ENCODE assay signal across 8 mouse cellular contexts in the genomic region with DNA sequence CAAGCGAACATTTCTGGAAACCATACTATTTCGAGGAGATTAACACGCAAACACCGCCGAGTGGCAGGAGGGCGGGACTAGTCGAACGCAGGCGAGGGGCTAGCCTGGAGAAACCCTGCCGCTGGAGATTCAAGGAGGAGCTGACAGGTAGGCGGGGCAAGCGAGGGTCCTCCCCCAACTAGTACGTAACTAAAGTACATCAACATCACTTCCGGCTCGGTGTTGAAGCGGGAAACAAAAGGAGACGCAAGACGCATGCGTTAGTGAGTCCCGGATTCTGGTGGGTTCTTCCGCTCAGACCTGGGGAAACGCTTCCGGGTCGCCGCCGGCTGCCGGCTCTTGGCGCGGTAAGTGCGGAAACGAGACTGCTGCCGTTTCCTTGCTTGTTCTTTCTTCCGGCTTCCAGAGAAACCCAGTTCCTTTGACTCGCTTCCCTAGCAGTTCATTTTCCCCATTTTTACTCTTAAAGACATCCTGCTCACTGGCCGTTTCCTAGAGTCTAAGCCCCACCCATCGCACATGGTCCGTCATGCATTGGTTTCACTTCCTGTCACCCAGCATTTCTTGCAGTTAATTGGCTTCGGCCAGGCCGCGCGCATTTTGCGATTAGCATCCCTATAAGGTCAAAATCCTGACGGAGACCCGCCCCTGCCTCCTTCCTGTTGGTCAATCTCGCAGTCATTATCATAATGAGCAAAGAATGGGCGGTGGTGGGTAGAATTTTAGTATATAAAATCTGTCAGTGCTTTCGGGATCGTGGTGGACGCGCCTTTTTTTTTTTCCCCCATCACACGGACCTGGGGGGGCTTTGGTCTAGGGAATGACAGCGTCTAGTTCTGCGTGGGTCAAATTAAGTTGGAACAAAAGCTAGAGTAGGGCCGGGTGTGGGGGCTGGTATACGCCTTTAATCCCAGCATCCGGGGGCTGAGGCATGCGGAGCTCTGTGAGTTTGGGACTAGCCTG. TPM values are rescaled to one million over a fixed set of nuclear protein-coding genes. Genes with fewer than 3 reads are reported as not detected.
A peak's percentile ranks its signal among the peaks of the same experiment; 100 is the strongest.
DNase-seq lines count a peak whose midpoint lies in the region; ATAC-seq lines count a peak whose summit lies in the region.

No protein-coding gene starts in this region.

- H3K4me1 ChIP-seq in forebrain, embryonic 14.5 days (ENCODE audit: control insufficient read depth, insufficient read depth, low read length): peaks cover 5% of the 10 kb centered on the region; the same call in 1 of the 2 replicates
- peaks cover 21% of the 10 kb centered on the region for H3K4me1 ChIP-seq in neural tube, embryonic 15.5 days

- peak; percentile 100 for DNase-seq in ES-CJ7 (ENCODE audit: low read depth, low spot score)
- DNase-seq in cerebellum, adult 11 months: peak; percentile 96
- peak; percentile 100 for DNase-seq in forebrain, embryonic 14.5 days (ENCODE audit: low spot score)
- peak; percentile 91 to 95 for DNase-seq in heart, postnatal 14 days
- DNase-seq in layer of hippocampus, adult 11-12 months (ENCODE audit: low spot score): peak; percentile 99
- DNase-seq in lung, adult 18-20 months: peak; percentile 98 to 99
- DNase-seq in testis, postnatal 14 days (ENCODE audit: low spot score): peak; percentile 98

- peak overlapping the region; percentile 92 for H3K27ac ChIP-seq in forebrain, embryonic 14.5 days (ENCODE audit: low read depth, low read length)
- H3K27ac ChIP-seq in neural tube, embryonic 15.5 days (replicated peaks): peak overlapping the region; percentile 96

- H3K9ac ChIP-seq in forebrain, embryonic 14.5 days (ENCODE audit: low read length): peak overlapping the region; percentile 62
- peak overlapping the region; percentile 54 for H3K9ac ChIP-seq in neural tube, embryonic 15.5 days (replicated peaks)

- H3K4me2 ChIP-seq in forebrain, embryonic 14.5 days (ENCODE audit: low read length): peak overlapping the region; percentile 58
- peak overlapping the region; percentile 59 for H3K4me2 ChIP-seq in neural tube, embryonic 15.5 days

- ATAC-seq in forebrain, embryonic 14.5 days: peak; percentile 99
- ATAC-seq in neural tube, embryonic 15.5 days (ENCODE audit: low FRiP score): peak; percentile 99

- no peaks in the 10 kb centered on the region for H3K27me3 ChIP-seq in forebrain, embryonic 14.5 days (replicated peaks; ENCODE audit: control insufficient read depth, insufficient read depth, low read length)
- no peaks in the 10 kb centered on the region; the same call in 1 of the 2 replicates for H3K27me3 ChIP-seq in neural tube, embryonic 15.5 days (replicated peaks)

- H3K4me3 ChIP-seq in forebrain, embryonic 14.5 days (ENCODE audit: low read depth, low read length): peak overlapping the region; percentile 58
- peak overlapping the region; percentile 75 for H3K4me3 ChIP-seq in neural tube, embryonic 15.5 days (replicated peaks)

- H3K9me3 ChIP-seq in forebrain, embryonic 14.5 days (replicated peaks; ENCODE audit: control insufficient read depth, low read length): no peaks in the 10 kb centered on the region
- no peaks in the 10 kb centered on the region for H3K9me3 ChIP-seq in neural tube, embryonic 15.5 days (replicated peaks)

- WGBS in forebrain, embryonic 14.5 days: under 1% methylated on average over 57 of the region's 57 CpGs
- WGBS in neural tube, embryonic 15.5 days: under 1% methylated on average over 57 of the region's 57 CpGs

- intact Hi-C loops in heart, postnatal 14 days (cut with DNase I): loop anchor here (5.0 kb wide), 4 partner anchors 36 to 234 kb away; partner anchors contain the start of genes Clpb, Inppl1, Lrrc51 and Numa1

- H3K36me3 ChIP-seq in forebrain, embryonic 14.5 days (ENCODE audit: control insufficient read depth, insufficient read depth, low read length): no peaks in the 10 kb centered on the region
- H3K36me3 ChIP-seq in neural tube, embryonic 15.5 days: no peaks in the 10 kb centered on the region

RNA-seq across cellular contexts. Expression of gene Lamtor1, which starts 9.3 kb away (rescaled TPM):
- 181 and 201 TPM in 2 replicates for polyA plus RNA-seq in forebrain, embryonic 14.5 days (2014; fragmentation: Nextera tagmentation; extraction: Ambion mirVana)
- total RNA-seq in heart, postnatal 14 days (2021): 10 to 100 TPM; 90.2 to 100.0 TPM
- 156 and 158 TPM in 2 replicates for polyA plus RNA-seq in neural tube, embryonic 15.5 days (2015; fragmentation: Nextera tagmentation; extraction: Ambion mirVana)

RNA-seq across cellular contexts. Expression of gene Tomt, which starts 9.8 kb away (rescaled TPM):
- polyA plus RNA-seq in forebrain, embryonic 14.5 days (2014; fragmentation: Nextera tagmentation; extraction: Ambion mirVana): 0.18 and 0.36 TPM in 2 replicates
- not detected for total RNA-seq in heart, postnatal 14 days (2021)
- polyA plus RNA-seq in neural tube, embryonic 15.5 days (2015; fragmentation: Nextera tagmentation; extraction: Ambion mirVana): 0.41 and 0.46 TPM in 2 replicates

RNA-seq across cellular contexts. Expression of gene Folr1, which starts 25.8 kb away (rescaled TPM):
- 26.1 and 30.6 TPM in 2 replicates for polyA plus RNA-seq in forebrain, embryonic 14.5 days (2014; fragmentation: Nextera tagmentation; extraction: Ambion mirVana)
- total RNA-seq in heart, postnatal 14 days (2021): 1 to 10 TPM in 1 of 2 experiments, under 1 TPM in 1; 0.71 to 1.5 TPM
- 1.7 and 8.7 TPM in 2 replicates for polyA plus RNA-seq in neural tube, embryonic 15.5 days (2015; fragmentation: Nextera tagmentation; extraction: Ambion mirVana)

RNA-seq across cellular contexts. Expression of gene Anapc15, which starts 32.9 kb away (rescaled TPM):
- 75.0 and 87.6 TPM in 2 replicates for polyA plus RNA-seq in forebrain, embryonic 14.5 days (2014; fragmentation: Nextera tagmentation; extraction: Ambion mirVana)
- 10 to 100 TPM; 17.1 to 21.8 TPM for total RNA-seq in heart, postnatal 14 days (2021)
- polyA plus RNA-seq in neural tube, embryonic 15.5 days (2015; fragmentation: Nextera tagmentation; extraction: Ambion mirVana): 73.6 and 74.3 TPM in 2 replicates

RNA-seq across cellular contexts. Expression of gene Lrrc51, which starts 37.3 kb away (rescaled TPM):
- polyA plus RNA-seq in forebrain, embryonic 14.5 days (2014; fragmentation: Nextera tagmentation; extraction: Ambion mirVana): 9.6 and 12.9 TPM in 2 replicates
- total RNA-seq in heart, postnatal 14 days (2021): 1 to 10 TPM; 2.9 to 3.9 TPM
- polyA plus RNA-seq in neural tube, embryonic 15.5 days (2015; fragmentation: Nextera tagmentation; extraction: Ambion mirVana): 9.6 and 9.8 TPM in 2 replicates

Comparison
In these comparisons a context has a peak if more than half of its experiments do, and no peak if none do; other contexts are left out.
1. Peak in every context shown above with its lines: DNase-seq, ATAC-seq, H3K4me3 ChIP-seq and H3K27ac ChIP-seq.